Mouse (Mus musculus) hindbrain, embryonic 12.5 days (tissue): Measurements from ENCODE around the gene Srsf2. TPM values are rescaled to one million over a fixed set of nuclear protein-coding genes. Genes with fewer than 3 reads are reported as not detected.

Source experiments
- ATAC-seq: fragments of 200-750 bp; cut with Nextera tagmentation; 2 replicates; pipeline ENCODE4 v1.8.0; 2017; ENCODE audit warnings: moderate TSS enrichment; ENCODE audit not compliant: low FRiP score
- H3K27ac ChIP-seq: fragments of 300-500 bp; sonication (generic); 2 replicates; pipeline ENCODE4 v1.5.1; 2016; ENCODE audit warnings: mild to moderate bottlenecking
- H3K27me3 ChIP-seq: fragments of 300-500 bp; sonication (generic); 2 replicates; pipeline ENCODE4 v1.6.1; 2016; ENCODE audit warnings: mild to moderate bottlenecking
- H3K36me3 ChIP-seq: fragments of 300-500 bp; sonication (generic); 2 replicates; pipeline ENCODE4 v1.6.1; 2016; ENCODE audit warnings: mild to moderate bottlenecking
- H3K4me1 ChIP-seq: fragments of 300-500 bp; sonication (generic); 2 replicates; pipeline ENCODE4 v1.6.1; 2016
- H3K4me2 ChIP-seq: fragments of 300-500 bp; sonication (generic); replicated peaks from 2 replicates; pipeline ENCODE4 v1.6.1; 2016; ENCODE audit warnings: mild to moderate bottlenecking
- H3K4me3 ChIP-seq: fragments of 300-500 bp; sonication (generic); 2 replicates; pipeline ENCODE4 v1.5.1; 2016; ENCODE audit warnings: mild to moderate bottlenecking
- H3K9ac ChIP-seq: fragments of 300-500 bp; sonication (generic); 2 replicates; pipeline ENCODE4 v1.6.1; 2016; ENCODE audit warnings: mild to moderate bottlenecking, moderate library complexity
- H3K9me3 ChIP-seq: fragments of 300-500 bp; sonication (generic); replicated peaks from 2 replicates; pipeline ENCODE4 v1.6.1; 2016; ENCODE audit warnings: mild to moderate bottlenecking
- WGBS: fragments of 180-500 bp; shearing (Covaris S2); methylation state at CpG from one replicate; pipeline ENCODE4 v1.1.7; 2016; 5-methylcytosine and 5-hydroxymethylcytosine counted together
- polyA plus RNA-seq: library from polyadenylated mRNA; unstranded; fragments of >200 nt; fragmentation: Nextera tagmentation; extraction: Ambion mirVana; gene quantifications from 2 replicates; pipeline ENCODE4 v1.2.1, GENCODE M21; 2016

The Srsf2 gene
- polyA plus RNA-seq, 1 experiment from 2014 or later, result 822 TPM

DNA sequence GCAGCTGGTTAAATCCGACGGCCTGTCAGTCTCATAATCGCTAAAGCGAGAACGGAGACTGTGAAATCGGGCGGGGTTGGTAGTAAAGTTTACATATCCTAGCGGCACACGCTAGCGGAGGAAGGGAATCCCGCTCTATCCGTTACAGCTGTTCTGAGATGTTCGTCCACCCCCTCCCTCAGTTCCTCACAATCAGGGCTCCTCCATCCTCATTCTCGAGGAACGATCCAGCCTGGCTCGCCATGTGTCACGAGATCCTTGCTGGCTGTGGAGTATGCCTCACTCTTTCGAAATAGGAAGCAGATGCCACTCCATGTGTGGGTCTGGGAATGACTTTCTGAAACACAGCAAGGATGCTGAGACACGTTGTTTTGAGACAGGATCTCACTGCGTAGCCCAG lies 21.1 kb upstream of the Srsf2 start:
- no peaks in the 10 kb centered on the region for H3K9me3 ChIP-seq
- H3K27me3 ChIP-seq, result no peaks in the 10 kb centered on the region
- no peak for ATAC-seq
- no peak overlapping the region for H3K9ac ChIP-seq
- H3K4me2 ChIP-seq, result no peak overlapping the region
- 84% methylated on average over 20 of the region's 20 CpGs for WGBS
- H3K4me1 ChIP-seq, result no peaks in the 10 kb centered on the region
- no peak overlapping the region for H3K4me3 ChIP-seq
- no peak overlapping the region for H3K27ac ChIP-seq
- H3K36me3 ChIP-seq, result peaks cover 47% of the 10 kb centered on the region

DNA sequence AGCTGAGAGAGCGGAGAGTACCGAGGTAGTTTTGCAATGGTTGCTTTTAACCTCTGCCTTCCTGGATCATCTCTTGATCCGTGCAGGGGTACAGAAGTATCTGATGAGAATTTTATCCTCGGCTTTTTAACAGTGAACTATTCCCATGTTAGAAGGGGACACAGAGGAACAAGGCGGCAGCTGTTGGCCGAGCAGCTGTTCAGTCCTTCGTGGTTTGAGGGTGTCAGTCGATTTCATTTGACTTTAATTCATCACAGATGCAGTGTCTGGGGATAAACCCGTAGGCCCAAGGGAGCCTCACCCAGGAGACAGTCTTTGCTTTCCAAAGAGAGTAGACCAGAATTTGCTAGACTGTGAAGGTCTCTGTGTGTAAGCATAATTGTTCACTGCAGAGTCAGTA lies 18.6 kb upstream of the Srsf2 start:
- no peak overlapping the region for H3K4me2 ChIP-seq
- H3K9ac ChIP-seq, result no peak overlapping the region
- no peaks in the 10 kb centered on the region for H3K4me1 ChIP-seq
- H3K4me3 ChIP-seq, result no peak overlapping the region
- H3K27me3 ChIP-seq, result no peaks in the 10 kb centered on the region
- ATAC-seq, result no peak
- H3K27ac ChIP-seq, result no peak overlapping the region
- H3K9me3 ChIP-seq, result no peaks in the 10 kb centered on the region
- 89% methylated on average over 9 of the region's 9 CpGs for WGBS
- peaks cover 62% of the 10 kb centered on the region for H3K36me3 ChIP-seq

DNA sequence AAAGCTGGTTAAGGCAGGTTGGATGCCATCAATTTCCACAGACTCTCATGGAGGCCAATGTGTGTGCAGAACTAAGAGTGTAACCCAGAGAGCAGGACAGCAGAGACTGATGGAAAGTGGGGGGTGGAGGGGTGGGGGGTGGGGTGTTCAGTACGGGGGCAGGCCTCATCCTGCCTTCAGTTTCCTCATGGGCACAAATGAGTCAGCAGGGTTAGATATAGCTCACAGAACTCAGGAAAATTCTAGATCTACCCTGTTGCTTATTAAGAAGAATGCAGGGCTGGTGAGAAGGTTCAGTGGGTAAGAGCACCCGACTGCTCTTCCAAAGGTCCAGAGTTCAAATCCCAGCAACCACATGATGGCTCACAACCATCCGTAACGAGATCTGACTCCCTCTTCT lies 16.7 kb upstream of the Srsf2 start:
- no peak overlapping the region for H3K4me2 ChIP-seq
- ATAC-seq, result no peak
- H3K9ac ChIP-seq, result no peak overlapping the region
- no peaks in the 10 kb centered on the region for H3K9me3 ChIP-seq
- no peaks in the 10 kb centered on the region for H3K4me1 ChIP-seq
- no peak overlapping the region for H3K4me3 ChIP-seq
- H3K27me3 ChIP-seq, result no peaks in the 10 kb centered on the region
- 86% methylated on average over 4 of the region's 4 CpGs for WGBS
- H3K27ac ChIP-seq, result no peak overlapping the region
- peaks cover 76% of the 10 kb centered on the region for H3K36me3 ChIP-seq

DNA sequence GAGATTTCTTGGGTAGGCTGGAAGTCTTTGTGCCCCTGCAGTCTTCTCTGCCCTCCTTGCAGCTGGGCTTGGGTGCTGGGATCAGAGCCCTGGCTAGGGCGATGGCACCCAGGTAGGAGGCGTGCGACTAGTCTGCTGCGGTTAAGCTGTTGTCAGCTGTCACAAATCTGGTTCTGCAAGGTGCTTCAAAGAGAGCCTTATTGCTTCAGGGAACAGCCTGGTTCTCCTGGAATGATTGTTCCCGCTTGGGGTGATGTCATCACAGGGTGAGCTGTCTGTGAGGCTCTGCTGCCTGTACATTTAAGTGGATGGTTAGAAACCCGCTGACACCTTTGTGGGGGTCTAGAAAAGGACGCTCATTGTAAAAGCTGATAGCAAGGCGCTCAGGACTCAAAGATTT lies 16.3 kb upstream of the Srsf2 start:
- no peak for ATAC-seq
- peaks cover 74% of the 10 kb centered on the region for H3K36me3 ChIP-seq
- WGBS, result 94% methylated on average over 8 of the region's 8 CpGs

DNA sequence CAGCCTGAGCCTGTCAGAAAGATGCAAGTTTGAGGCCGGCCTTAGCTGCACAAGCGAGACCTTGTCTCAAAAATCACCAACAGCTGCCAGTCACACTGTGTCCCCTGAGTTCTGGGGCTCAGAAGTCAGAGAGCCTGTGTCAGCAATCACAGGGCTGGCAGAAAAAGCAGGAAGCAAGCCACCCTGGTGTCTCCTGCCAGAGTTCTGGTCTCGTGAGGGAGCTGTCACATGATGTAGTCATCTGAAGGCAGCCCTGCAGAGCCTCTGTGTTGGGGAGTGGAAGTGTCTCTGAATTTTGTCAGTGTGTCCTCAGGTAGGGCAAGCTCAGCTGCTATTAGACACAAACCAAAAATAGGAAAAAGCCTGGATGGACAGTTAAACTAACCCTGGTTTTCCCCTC lies 15.2 kb upstream of the Srsf2 start:
- Histone ChIP-seq H3K9me3 (no peaks in the 10 kb centered on the region), H3K4me3 (no peak overlapping the region), H3K27me3 (no peaks in the 10 kb centered on the region), H3K4me1 (0 out of 2 replicates have a peak, but pooled peaks cover 2% of the 10 kb centered on the region), H3K27ac (no peak overlapping the region), H3K4me2 (no peak overlapping the region), H3K9ac (no peak overlapping the region), H3K36me3 (peaks cover 72% of the 10 kb centered on the region)
- no peak for ATAC-seq
- 75% methylated on average over 3 of the region's 3 CpGs for WGBS

More for the DNA sequence above, 16.3 kb upstream of the Srsf2 start:
- Histone ChIP-seq H3K4me1 (0 out of 2 replicates have a peak, but pooled peaks cover 2% of the 10 kb centered on the region), H3K4me3 (no peak overlapping the region), H3K27ac (no peak overlapping the region), H3K9me3 (no peaks in the 10 kb centered on the region), H3K27me3 (no peaks in the 10 kb centered on the region), H3K4me2 (no peak overlapping the region), H3K9ac (no peak overlapping the region)

DNA sequence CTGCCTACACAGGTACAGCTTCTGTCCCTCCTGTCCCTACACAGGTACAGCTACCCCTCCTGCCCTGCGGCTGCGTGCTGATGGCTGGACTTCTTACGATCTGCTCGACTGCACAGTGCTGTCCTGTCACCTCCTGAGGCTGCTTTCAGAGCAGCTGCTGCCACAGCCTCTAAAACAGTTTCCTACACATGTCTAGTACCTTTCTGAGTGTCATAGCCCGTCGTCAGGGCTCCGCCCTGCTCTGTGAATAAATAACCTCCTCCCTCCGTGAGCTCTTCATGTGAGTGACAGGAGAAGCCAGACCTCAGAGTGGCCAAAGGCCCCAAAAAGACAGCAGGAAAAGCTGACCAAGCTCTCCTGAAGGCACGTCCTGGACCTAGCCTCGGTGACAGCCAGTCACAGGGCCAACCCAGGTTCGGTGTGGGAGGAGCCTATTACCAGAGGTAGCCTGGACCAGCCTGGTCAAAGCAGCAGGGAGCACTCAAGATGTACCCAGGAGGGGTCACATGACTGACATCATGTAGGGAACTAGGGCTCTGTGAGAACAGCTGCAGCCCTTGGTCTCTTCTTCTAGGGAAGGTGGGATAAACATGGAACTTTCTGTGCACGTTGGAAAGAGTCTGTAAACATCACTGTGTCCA lies 13.2 kb upstream of the Srsf2 start:
- ATAC-seq, result no peak

DNA sequence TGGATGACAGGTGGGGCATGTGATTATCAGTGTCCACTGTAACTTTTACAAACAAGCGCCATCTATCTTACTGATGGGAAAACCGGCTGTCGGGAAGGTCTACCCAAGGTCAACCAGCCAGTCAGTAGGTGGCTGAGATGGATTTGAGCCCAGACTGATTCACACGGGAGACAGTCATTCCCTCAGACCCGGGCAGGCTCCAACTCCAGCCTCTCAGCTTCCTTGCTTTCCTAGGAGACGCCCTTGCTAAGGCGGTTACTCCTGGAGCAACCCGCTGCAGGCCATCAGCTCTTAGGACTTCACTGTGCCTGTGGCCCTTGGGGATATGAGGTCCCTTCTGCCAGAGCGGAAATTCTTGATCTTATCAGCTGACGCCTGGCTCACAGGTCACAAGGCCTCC lies 11.6 kb upstream of the Srsf2 start:
- Histone ChIP-seq H3K27ac (no peak overlapping the region), H3K9me3 (no peaks in the 10 kb centered on the region), H3K27me3 (no peaks in the 10 kb centered on the region), H3K4me3 (no peak overlapping the region), H3K4me2 (no peak overlapping the region), H3K9ac (no peak overlapping the region), H3K4me1 (peaks cover 7% of the 10 kb centered on the region; the same call in 1 of the 2 replicates), H3K36me3 (peaks cover 82% of the 10 kb centered on the region)
- WGBS, result 81% methylated on average over 10 of the region's 10 CpGs
- ATAC-seq, result no peak

More for the DNA sequence above, 13.2 kb upstream of the Srsf2 start:
- Histone ChIP-seq H3K4me3 (no peak overlapping the region), H3K36me3 (peaks cover 77% of the 10 kb centered on the region), H3K27me3 (no peaks in the 10 kb centered on the region), H3K9me3 (no peaks in the 10 kb centered on the region), H3K4me2 (no peak overlapping the region), H3K4me1 (peaks cover 7% of the 10 kb centered on the region; the same call in 1 of the 2 replicates), H3K27ac (no peak overlapping the region), H3K9ac (no peak overlapping the region)
- 77% methylated on average over 12 of the region's 12 CpGs for WGBS

DNA sequence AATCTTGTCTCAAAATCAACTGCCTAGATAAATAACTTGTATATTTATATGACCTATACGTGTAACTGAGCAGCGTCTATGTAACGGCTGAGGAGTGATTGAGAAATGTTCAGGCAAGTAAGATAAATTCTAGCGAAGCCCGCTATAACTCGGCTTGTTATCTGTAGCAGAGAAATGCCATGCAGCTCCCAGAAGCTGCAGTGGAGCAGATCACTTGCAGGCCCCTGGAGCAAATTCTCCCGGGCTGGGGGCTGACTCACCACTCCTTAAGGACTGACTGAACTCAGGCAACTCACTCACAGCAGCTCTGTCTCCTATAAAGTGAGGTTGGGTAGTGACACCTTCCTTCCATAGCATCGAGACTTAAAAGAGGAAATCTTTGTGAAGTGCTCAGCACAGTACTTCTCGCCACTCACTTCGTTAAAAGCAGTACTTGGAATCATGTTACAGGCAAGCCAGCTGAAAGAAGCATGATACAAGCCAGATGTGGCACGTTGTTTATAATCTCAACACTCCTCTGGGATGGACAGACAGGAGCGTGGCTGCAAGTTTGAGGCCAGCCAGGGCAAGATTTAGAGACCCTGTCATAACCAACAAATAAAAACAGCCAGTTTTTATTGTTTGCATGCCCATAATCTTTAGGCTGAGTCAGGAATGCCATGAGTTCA lies 4.4 kb upstream of the Srsf2 start:
- Histone ChIP-seq H3K9me3 (no peaks in the 10 kb centered on the region), H3K9ac (no peak overlapping the region), H3K4me3 (no peak overlapping the region), H3K27ac (no peak overlapping the region), H3K4me1 (peaks cover 20% of the 10 kb centered on the region), H3K36me3 (peaks cover 39% of the 10 kb centered on the region), H3K27me3 (no peaks in the 10 kb centered on the region), H3K4me2 (no peak overlapping the region)
- 80% methylated on average over 12 of the region's 12 CpGs for WGBS
- ATAC-seq, result no peak

DNA sequence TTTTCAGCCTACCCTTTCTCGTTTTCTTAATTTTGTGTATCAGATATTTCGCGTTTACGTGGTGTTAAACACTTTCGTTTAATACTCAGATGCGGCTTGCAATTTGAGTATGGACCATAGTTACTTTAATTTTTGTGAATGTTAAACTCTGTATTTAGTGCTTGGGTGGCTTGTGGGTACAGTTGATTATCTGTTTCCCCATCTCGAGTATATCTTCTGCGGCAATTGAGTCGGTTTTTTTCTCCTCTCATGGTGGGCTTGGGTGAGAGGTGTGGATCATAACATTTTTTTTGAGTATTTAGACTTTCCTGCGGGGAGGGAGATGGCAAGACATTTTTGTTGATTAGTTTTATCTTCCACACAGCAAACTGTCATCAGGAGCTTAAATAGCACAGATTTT lies 1.4 kb upstream of the Srsf2 start:
- peaks cover 24% of the 10 kb centered on the region for H3K4me1 ChIP-seq
- peak overlapping the region; percentile 78 for H3K9ac ChIP-seq
- no peaks in the 10 kb centered on the region for H3K27me3 ChIP-seq
- peak overlapping the region; percentile 64 for H3K4me2 ChIP-seq
- no peaks in the 10 kb centered on the region for H3K9me3 ChIP-seq
- peak overlapping the region; percentile 97; the same call in 1 of the 2 replicates for H3K27ac ChIP-seq
- peak overlapping the region; percentile 100 for H3K4me3 ChIP-seq
- H3K36me3 ChIP-seq, result peaks cover 18% of the 10 kb centered on the region
- 46% methylated on average over 10 of the region's 10 CpGs for WGBS
- ATAC-seq, result no peak

DNA sequence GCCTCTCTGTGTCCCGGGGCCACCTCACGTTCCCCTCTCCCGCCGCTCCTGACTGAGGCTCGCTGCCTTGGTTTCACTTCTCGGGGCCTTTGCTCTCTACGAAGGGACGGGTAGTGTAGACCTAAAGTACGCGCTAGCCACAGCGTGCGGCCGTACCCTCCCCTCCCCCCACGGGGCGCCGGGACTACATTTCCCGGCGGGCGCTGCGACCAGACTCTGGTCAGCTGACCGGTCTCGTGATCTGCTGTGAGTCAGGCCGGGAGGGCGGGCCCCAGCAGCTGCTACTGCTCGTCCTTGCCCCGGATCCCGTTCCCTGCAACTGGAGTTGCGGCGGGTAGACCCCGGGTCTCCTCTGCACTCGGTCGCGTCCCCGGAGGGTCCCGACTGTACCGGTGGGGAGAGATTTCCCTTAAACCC lies 626 bp upstream of the Srsf2 start:
- peak; percentile 93 for ATAC-seq
- under 1% methylated on average over 36 of the region's 36 CpGs for WGBS
- peak overlapping the region; percentile 64 for H3K4me2 ChIP-seq

DNA sequence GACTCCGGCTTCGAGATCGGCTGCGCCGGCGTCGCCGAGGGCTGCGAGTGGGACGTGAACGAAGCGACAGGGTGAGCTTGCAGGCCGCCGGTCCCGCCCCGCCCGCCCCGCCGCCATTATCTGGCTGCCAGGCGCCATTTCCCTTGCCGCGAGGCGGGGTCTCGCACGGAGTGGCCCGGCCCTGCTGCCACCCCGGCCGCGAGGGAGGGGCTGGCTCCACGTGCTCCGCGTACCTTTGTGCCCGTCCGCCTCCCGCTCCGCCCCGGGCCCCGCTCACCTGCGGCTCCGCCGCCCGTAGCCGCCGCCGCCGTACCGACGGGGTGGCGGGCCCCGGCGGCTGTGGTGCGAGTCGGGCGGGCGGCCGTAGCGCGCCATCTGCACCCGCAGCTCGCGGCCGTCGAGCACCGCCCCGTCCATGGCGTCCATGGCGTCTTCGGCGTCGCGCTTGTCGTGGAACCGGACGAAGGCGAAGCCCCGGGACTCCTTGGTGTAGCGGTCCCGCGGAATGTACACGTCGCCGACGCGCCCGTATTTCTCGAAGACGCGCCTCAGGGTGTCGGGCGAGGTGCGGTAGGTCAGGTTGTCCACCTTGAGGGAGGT lies 503 bp downstream of the Srsf2 start, which contains the start of gene Mfsd11:
Gene Mfsd11 (plus strand): TSS at position 150 of the 600 bp plus-strand sequence.
- under 1% methylated on average over 89 of the region's 91 CpGs for WGBS
- Histone ChIP-seq H3K36me3 (peaks cover 29% of the 10 kb centered on the region), H3K4me3 (peak within 1 kb of the TSS; percentile 100), H3K9ac (peak within 1 kb of the TSS; percentile 99), H3K27me3 (no peaks in the 10 kb centered on the region), H3K27ac (peak within 1 kb of the TSS; percentile 97), H3K4me2 (peak within 1 kb of the TSS; percentile 64), H3K4me1 (peaks cover 24% of the 10 kb centered on the region), H3K9me3 (no peaks in the 10 kb centered on the region)
- ATAC-seq, result peak; percentile 55

More for the DNA sequence above, 626 bp upstream of the Srsf2 start:
- Histone ChIP-seq H3K36me3 (peaks cover 17% of the 10 kb centered on the region), H3K27me3 (no peaks in the 10 kb centered on the region), H3K27ac (peak overlapping the region; percentile 97), H3K9ac (peak overlapping the region; percentile 78), H3K4me1 (peaks cover 24% of the 10 kb centered on the region), H3K4me3 (peak overlapping the region; percentile 100), H3K9me3 (no peaks in the 10 kb centered on the region)

DNA sequence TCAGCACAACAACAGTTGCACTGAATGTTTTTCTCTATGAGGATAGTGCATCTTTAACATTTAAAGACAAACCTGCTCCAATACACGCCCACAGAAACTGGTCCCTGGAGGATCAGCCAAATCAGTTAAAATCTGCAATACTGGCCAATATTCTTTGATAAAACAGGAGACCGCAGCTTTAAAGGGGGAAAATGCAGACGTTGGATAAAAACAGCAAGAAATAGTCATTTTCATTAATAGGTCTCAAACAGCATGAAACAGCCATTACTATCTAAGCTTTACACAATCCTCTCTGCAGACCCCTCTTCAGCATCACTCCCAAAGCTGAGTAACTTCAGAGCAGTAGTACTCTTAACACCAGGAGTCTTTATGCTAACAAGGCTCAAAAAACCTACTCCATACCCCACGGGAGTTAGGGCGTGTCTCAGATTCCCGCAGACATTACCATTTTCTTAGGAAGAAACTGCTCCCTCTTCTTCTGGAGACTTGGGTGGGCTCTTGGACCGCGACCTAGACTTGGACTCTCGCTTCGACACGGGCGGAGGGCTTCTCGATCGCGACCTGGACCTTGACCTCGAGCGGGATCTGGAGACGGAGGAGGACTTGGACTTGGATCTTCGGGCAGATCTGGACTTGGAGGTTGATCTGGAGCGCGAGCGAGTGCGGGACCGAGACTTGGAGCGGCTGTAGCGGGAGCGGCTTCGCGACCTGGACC lies 1.2 kb downstream of the Srsf2 start:
- Histone ChIP-seq H3K27me3 (no peaks in the 10 kb centered on the region), H3K4me3 (peak overlapping the region; percentile 100), H3K36me3 (peaks cover 26% of the 10 kb centered on the region), H3K4me2 (peak overlapping the region; percentile 64), H3K4me1 (peaks cover 25% of the 10 kb centered on the region), H3K9ac (peak overlapping the region; percentile 99), H3K27ac (peak overlapping the region; percentile 97), H3K9me3 (no peaks in the 10 kb centered on the region)
- 1% methylated on average over 29 of the region's 29 CpGs for WGBS
- no peak for ATAC-seq
